Mouse (Mus musculus) cerebellum, adult 18-20 months (tissue): ENCODE results near the gene Capn1.

Source experiments
- DNase-seq, 2 experiments: peaks; one replicate each; pipeline ENCODE4 v3.0.0; 2021

Gene Capn1

GRCm38 (mm10) chr19:5952071-5952691 lies 63.5 kb downstream of the Capn1 start:
- DNase-seq = no peak

- no peak for DNase-seq
These were observed 64.1 kb downstream of the Capn1 start for GRCm38 (mm10) chr19:5951631-5952030.

GRCm38 (mm10) chr19:5950218-5950617 lies 65.5 kb downstream of the Capn1 start:
- no peak for DNase-seq

- DNase-seq = no peak
These were observed 69.8 kb downstream of the Capn1 start for GRCm38 (mm10) chr19:5945891-5946290.

- DNase-seq = no peak
These were observed 70.7 kb downstream of the Capn1 start for GRCm38 (mm10) chr19:5945027-5945426.

- DNase-seq = no peak
These were observed 71.6 kb downstream of the Capn1 start for GRCm38 (mm10) chr19:5944145-5944544.

GRCm38 (mm10) chr19:5943404-5943803 lies 72.3 kb downstream of the Capn1 start:
- no peak for DNase-seq

GRCm38 (mm10) chr19:5942581-5942980 lies 73.1 kb downstream of the Capn1 start:
- DNase-seq = no peak

- DNase-seq = peak; percentile 28 to 48
These were observed 75.0 kb downstream of the Capn1 start for GRCm38 (mm10) chr19:5940656-5941055.

- DNase-seq = peak; percentile 89
These were observed 75.5 kb downstream of the Capn1 start for GRCm38 (mm10) chr19:5940173-5940572.

GRCm38 (mm10) chr19:5939715-5940114 lies 76.0 kb downstream of the Capn1 start:
- DNase-seq = peak in 1 of 2 experiments; percentile 41
